Mouse (Mus musculus): Measurements from ENCODE around the gene Gabrd. TPM values are rescaled to one million over a fixed set of nuclear protein-coding genes. Genes with fewer than 3 reads are reported as not detected.

The Gabrd gene
- total and polyA plus RNA-seq, 3 experiments: 0.50 to 1.1 TPM; not detected in 1

GRCm38 (mm10) chr4:155354035-155354434 lies 43.9 kb downstream of the Gabrd start:
- Histone ChIP-seq H3K36me3 (ENCODE audit: control insufficient read depth in 1 of 2, insufficient read depth in 2 of 2, low read length in 2 of 2) (no peaks in the 10 kb centered on the region), H3K4me1 (ENCODE audit: control insufficient read depth in 1 of 2, insufficient read depth in 2 of 2, low read length in 2 of 2) (no peaks in the 10 kb centered on the region), H3K4me3 (ENCODE audit: control insufficient read depth in 1 of 2, insufficient read depth in 1 of 2, low read depth in 2 of 2, low read length in 2 of 2) (no peak overlapping the region), H3K9me3 (replicated peaks; ENCODE audit: insufficient read depth, low read length) (no peaks in the 10 kb centered on the region), H3K79me2 (ENCODE audit: control insufficient read depth, insufficient read depth, low read length, poor library complexity) (no peaks in the 10 kb centered on the region), H3K27ac (ENCODE audit: control insufficient read depth, low read depth, low read length) (no peak overlapping the region), H3K9ac (ENCODE audit: control insufficient read depth, low read depth, low read length, poor library complexity, severe bottlenecking) (no peak overlapping the region), H3K27me3 (ENCODE audit: control insufficient read depth in 1 of 2, insufficient read depth in 2 of 2, low read length in 2 of 2) (0 out of 4 replicates have a peak, but pooled peaks cover 0 to 1% of the 10 kb centered on the region in 2 experiments)
- DNase-seq (ENCODE audit: low read depth, low spot score): no peak
- no peak for TF ChIP-seq KAT2A (conservative IDR thresholded peaks at IDR 0.05; ENCODE audit: low read depth, low read length)
- no peak for TF ChIP-seq USF1 (IDR thresholded peaks at IDR 0.05; ENCODE audit: low read depth, low read length)
- TF ChIP-seq HCFC1 (IDR thresholded peaks at IDR 0.05; ENCODE audit: low read depth, low read length): no peak
- TF ChIP-seq MAX (IDR thresholded peaks at IDR 0.05; ENCODE audit: low read length): no peak

GRCm38 (mm10) chr4:155352581-155352980 lies 45.3 kb downstream of the Gabrd start:
- H3K79me2 ChIP-seq (ENCODE audit: control insufficient read depth, insufficient read depth, low read length, poor library complexity): no peaks in the 10 kb centered on the region
- H3K27me3 ChIP-seq (ENCODE audit: control insufficient read depth in 1 of 2, insufficient read depth in 2 of 2, low read length in 2 of 2): peaks cover 0 to 6% of the 10 kb centered on the region in 2 experiments; a peak in 1 of 4 replicates
- H3K9ac ChIP-seq (ENCODE audit: control insufficient read depth, low read depth, low read length, poor library complexity, severe bottlenecking): no peak overlapping the region
- H3K27ac ChIP-seq (ENCODE audit: control insufficient read depth, low read depth, low read length): no peak overlapping the region
- no peak overlapping the region for H3K4me3 ChIP-seq (ENCODE audit: control insufficient read depth in 1 of 2, insufficient read depth in 1 of 2, low read depth in 2 of 2, low read length in 2 of 2)
- H3K36me3 ChIP-seq (ENCODE audit: control insufficient read depth in 1 of 2, insufficient read depth in 2 of 2, low read length in 2 of 2): no peaks in the 10 kb centered on the region
- no peak for TF ChIP-seq MXI1 (IDR thresholded peaks at IDR 0.05; ENCODE audit: low read depth, low read length)
- no peak for TF ChIP-seq HCFC1 (IDR thresholded peaks at IDR 0.05; ENCODE audit: low read depth, low read length)
- no peak for TF ChIP-seq MAZ (IDR thresholded peaks at IDR 0.05; ENCODE audit: low read depth, low read length)
- no peak for TF ChIP-seq ETS1 (IDR thresholded peaks at IDR 0.05; ENCODE audit: low read depth, low read length)
- no peak for TF ChIP-seq SIN3A (IDR thresholded peaks at IDR 0.05; ENCODE audit: low read length)
- no peak for TF ChIP-seq CHD1 (IDR thresholded peaks at IDR 0.05; ENCODE audit: low read depth, low read length)
- TF ChIP-seq POLR2A (IDR thresholded peaks at IDR 0.05; ENCODE audit: control insufficient read depth in 1 of 2, insufficient read depth in 1 of 2, low read depth in 1 of 2, low read length in 2 of 2, poor library complexity in 1 of 2): no peak
- no peak for TF ChIP-seq MAX (IDR thresholded peaks at IDR 0.05; ENCODE audit: low read length)
- TF ChIP-seq ZMIZ1 (IDR thresholded peaks at IDR 0.05; ENCODE audit: low read depth, low read length): no peak
- TF ChIP-seq TAL1 (IDR thresholded peaks at IDR 0.05; ENCODE audit: low read length): no peak
- TF ChIP-seq POLR2AphosphoS5 (IDR thresholded peaks at IDR 0.05; ENCODE audit: borderline replicate concordance, low read depth, low read length): no peak
- no peak for TF ChIP-seq ZKSCAN1 (IDR thresholded peaks at IDR 0.05; ENCODE audit: low read depth, low read length)
- TF ChIP-seq MAFK (IDR thresholded peaks at IDR 0.05; ENCODE audit: borderline replicate concordance, low read depth, low read length): no peak
- TF ChIP-seq USF1 (IDR thresholded peaks at IDR 0.05; ENCODE audit: low read depth, low read length): no peak
- no peak for TF ChIP-seq SMC3 (IDR thresholded peaks at IDR 0.05; ENCODE audit: low read depth, low read length)
- no peak for TF ChIP-seq ZC3H11A (IDR thresholded peaks at IDR 0.05; ENCODE audit: low read depth, low read length)
- no peak for TF ChIP-seq RAD21 (IDR thresholded peaks at IDR 0.05; ENCODE audit: low read depth, low read length)
- no peak for TF ChIP-seq ZNF384 (IDR thresholded peaks at IDR 0.05; ENCODE audit: low read depth, low read length)
- no peak for TF ChIP-seq MYC (IDR thresholded peaks at IDR 0.05; ENCODE audit: low read depth, low read length)
- DNase-seq (ENCODE audit: low read depth, low spot score): no peak
- H3K9me3 ChIP-seq (replicated peaks; ENCODE audit: insufficient read depth, low read length): no peaks in the 10 kb centered on the region
- no peaks in the 10 kb centered on the region for H3K4me1 ChIP-seq (ENCODE audit: control insufficient read depth in 1 of 2, insufficient read depth in 2 of 2, low read length in 2 of 2)

Data from MEL (cell line).